Mouse (Mus musculus) splenic B cell, adult 2 months (primary cell): ENCODE results near the gene Fam222b.
"Not testable (repeated sequence)": the region's sequence is repeated elsewhere in the genome, so short reads cannot be mapped to it uniquely, and the experiment has no call there.

Experiments used
- DNase-seq: peaks from one replicate; pipeline ENCODE4 v3.0.0-alpha.2; 2011; ENCODE audit warnings: low read depth, low spot score
- H3K27me3 ChIP-seq: 2 replicates; pipeline ENCODE4 v1.6.1; 2012; ENCODE audit warnings: mild to moderate bottlenecking, low read length, moderate library complexity, mixed read lengths; ENCODE audit not compliant: control insufficient read depth, poor library complexity, insufficient read depth, severe bottlenecking
- H3K36me3 ChIP-seq: 2 replicates; pipeline ENCODE4 v1.6.1; 2012; ENCODE audit warnings: mild to moderate bottlenecking, low read length, moderate library complexity, mixed read lengths; ENCODE audit not compliant: control insufficient read depth, poor library complexity, insufficient read depth, severe bottlenecking

Fam222b gene

DNA sequence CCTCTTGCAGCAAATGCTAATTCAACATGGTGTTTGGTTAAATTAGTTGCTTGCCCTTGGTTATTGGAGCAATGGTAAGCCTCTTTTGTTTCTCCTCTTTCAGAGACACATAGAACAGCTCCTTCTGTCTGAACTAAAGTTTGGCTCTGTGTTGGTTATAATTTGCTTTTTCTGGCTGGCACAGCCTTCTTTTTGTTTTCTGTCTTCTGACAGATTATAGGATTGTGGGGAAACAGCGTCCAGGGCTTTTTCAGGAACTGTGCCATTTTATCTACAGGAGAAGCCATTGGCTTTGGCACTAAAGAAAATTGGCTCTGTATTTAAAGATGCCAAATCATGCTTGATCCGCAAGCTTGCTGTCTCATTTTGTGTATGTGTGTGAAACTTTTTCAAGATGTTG, 19.2 kb downstream of the Fam222b start:
- Histone ChIP-seq H3K36me3 (no peaks in the 10 kb centered on the region), H3K27me3 (no peaks in the 10 kb centered on the region; the same call in 1 of the 2 replicates)
- no peak for DNase-seq

DNA sequence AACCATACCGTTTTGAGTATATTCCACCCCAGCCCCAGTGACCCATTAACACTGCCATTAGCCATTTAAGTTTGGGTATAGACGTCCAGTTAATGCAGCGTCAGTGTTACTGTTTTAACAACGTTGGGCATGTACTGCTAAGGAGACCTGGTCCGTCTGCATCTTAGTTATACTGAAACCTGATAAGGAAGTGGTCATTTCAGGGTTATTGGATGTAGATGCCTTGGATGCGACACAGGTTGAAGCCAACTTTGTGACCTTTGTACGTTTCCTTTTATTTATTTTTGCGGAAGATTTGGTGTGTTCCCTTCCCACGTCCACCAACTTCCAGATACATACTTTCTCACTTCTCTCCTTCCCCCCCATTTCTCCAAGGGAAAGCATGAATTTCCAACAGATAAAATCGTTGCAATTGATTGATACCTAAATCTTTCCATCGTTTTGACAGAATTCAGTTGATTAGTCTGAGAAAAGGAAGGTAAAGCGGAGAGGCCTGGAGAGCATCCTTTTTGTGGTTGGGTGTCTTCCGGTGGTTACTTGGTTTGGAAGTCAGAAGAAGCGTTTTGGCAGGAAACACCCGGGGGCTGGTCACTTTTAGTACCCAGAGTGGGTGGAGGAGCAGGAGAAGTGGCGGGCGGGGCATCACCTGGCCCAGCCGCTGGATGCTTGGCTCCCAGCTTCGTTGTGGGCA, 20.4 kb downstream of the Fam222b start:
- Histone ChIP-seq H3K36me3 (no peaks in the 10 kb centered on the region), H3K27me3 (no peaks in the 10 kb centered on the region; the same call in 1 of the 2 replicates)
- DNase-seq, result peak; percentile 6

DNA sequence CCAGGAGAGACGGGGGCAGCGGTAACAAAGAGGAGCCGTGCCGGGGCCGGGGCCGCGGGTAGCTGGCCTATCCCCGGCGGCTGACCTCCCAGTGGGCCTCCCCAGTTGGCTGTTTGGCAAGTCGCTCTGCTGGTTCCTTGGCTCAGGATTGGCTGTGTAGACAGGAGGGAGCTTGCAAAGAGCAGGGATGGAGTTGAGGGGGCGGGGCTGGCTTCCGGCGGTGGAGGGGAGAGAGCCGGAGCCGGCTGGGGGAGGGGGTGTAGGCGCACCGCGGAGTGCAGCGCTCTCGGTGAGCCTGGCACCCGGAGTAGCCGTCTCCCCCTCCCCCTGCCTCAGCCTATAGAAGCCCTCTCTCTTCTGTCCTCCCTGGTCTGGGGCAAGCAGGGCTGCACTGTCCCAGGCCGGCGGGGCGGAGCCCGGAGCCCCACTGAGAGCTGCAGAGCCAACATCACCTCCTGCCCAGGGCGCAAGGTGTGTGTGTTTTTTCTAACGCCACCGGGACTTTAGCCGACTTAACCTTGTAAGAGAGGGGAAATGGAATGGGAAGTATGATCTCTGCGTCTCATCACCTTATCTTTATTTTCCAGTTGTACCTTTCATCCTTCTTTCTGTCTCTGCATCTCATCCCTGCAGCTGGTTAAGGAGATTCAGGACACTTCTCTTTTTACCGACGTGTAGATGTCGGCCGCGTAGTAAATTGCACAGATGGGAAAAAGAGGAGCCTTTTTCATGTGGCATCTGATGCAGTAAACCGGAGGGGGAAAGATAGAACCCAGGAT, 21.1 kb downstream of the Fam222b start:
- no peaks in the 10 kb centered on the region; the same call in 1 of the 2 replicates for H3K27me3 ChIP-seq
- peak; percentile 61 for DNase-seq
- no peaks in the 10 kb centered on the region for H3K36me3 ChIP-seq

DNA sequence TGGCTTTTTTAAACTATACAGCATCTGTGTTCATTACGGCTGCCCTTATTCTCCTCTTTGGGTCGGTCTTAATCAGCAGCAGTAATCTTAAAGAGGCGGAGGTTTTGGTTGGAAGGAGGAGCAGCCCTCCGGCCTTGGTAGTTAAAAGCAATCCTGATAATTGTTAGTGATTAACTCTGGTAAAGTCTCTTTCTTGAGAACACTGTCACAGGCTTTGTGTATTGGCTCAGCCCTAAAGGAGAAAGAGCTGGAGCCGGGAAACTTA, 21.6 kb downstream of the Fam222b start:
- DNase-seq, result no peak
- Histone ChIP-seq H3K27me3 (no peaks in the 10 kb centered on the region; the same call in 1 of the 2 replicates), H3K36me3 (no peaks in the 10 kb centered on the region)

DNA sequence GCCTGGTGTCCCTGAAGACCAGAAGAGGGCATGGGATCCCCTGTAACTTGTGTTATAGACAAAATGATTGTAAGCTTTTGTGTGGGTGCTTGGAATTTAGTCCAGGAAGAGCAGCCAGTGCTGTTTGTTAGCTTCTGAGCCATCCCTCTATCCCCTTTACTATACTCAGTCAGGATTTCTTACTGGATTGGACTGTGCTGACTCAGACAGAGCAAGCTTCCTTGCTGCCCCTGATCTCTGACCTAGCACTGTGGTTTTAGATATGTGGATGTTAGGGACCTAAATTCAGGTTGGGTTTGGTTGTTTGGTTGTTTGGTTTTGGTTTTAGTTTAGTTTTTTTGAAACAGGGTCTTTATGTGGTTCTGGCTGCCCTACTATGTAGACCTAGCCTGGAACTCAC, 24.0 kb downstream of the Fam222b start:
- DNase-seq, result no peak
- Histone ChIP-seq H3K36me3 (no peaks in the 10 kb centered on the region), H3K27me3 (no peaks in the 10 kb centered on the region; the same call in 1 of the 2 replicates)

DNA sequence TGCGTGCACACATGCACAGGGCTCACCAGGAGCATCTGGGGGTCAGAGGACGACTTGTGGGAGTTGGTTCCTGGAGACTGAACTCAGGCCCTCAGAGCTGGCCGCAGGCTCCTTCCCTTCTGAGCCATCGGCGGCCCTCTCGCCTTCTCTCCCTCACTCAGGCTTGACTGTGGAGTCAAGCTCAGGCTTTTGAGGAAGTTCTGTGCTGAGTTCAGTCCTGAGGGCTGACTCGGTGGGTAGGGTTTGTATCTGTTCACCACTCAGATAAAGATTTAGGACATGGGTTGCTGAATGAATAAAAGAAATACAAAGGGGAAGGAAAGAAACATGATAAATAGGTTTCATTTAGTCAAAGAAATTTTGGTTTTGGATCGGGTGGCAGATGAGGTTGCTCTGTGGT, 25.4 kb downstream of the Fam222b start:
- Histone ChIP-seq H3K36me3 (no peaks in the 10 kb centered on the region), H3K27me3 (no peaks in the 10 kb centered on the region; the same call in 1 of the 2 replicates)
- peak; percentile 14 for DNase-seq

DNA sequence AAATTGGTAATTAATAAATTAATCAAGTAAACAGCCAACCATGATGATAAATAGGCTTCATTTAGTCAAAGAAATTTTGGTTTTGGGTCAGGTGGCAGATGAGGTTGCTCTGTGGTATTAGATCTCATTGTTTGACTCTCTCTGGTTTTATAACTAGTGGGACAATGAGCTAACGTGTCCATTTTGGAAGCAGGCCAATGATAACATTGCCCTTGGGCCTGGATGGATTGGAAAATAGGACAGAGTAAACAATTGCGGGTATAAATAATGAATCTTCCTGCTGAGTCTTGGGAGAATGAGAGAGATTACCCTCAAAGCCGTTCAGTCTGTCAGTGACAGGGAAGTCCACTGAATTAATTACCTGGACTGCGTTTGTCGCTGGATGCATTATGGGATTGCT, 26.7 kb downstream of the Fam222b start:
- no peaks in the 10 kb centered on the region for H3K36me3 ChIP-seq
- no peaks in the 10 kb centered on the region; the same call in 1 of the 2 replicates for H3K27me3 ChIP-seq
- DNase-seq, result no peak

DNA sequence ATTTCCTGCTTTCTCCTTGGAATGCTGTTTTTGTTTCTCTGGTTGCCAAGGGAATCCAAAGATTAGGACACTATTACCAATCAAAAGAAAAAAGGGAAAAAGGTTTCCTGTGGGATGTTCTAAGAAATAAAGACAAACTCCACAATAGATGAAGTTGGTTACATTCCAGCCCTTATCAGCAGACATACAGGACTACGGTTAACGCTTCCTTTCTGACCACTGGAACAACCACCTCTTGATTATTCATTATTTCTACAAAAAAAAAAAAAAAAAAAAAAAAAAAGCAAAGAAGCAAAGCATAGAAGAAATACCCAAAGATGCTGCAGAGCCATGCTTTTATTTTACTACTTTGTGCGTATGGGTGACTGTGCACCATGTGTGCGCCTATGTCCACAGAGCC, 28.4 kb downstream of the Fam222b start:
- no peak for DNase-seq
- Histone ChIP-seq H3K36me3 (no peaks in the 10 kb centered on the region), H3K27me3 (no peaks in the 10 kb centered on the region; the same call in 1 of the 2 replicates)

DNA sequence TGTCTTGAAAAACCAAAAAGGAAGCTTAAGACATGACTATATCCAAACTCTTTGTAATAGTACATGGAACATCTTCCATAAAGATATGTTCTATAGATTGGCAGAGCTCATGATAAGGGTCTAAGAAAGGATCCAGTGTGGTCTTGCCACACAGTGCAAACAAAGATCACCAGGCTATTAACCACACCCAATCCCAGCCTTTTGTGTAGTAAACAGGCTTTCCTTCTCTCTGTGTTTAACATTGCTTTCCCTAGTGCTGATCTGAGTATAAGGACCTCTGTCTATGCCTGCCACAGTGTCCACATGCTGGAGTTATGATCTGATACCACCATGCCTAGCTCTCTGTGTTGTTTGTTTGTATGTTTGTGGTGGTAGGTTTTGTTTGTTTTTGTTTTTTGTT, 29.3 kb downstream of the Fam222b start:
- Histone ChIP-seq H3K27me3 (no peaks in the 10 kb centered on the region), H3K36me3 (no peaks in the 10 kb centered on the region)
- DNase-seq, result no peak

DNA sequence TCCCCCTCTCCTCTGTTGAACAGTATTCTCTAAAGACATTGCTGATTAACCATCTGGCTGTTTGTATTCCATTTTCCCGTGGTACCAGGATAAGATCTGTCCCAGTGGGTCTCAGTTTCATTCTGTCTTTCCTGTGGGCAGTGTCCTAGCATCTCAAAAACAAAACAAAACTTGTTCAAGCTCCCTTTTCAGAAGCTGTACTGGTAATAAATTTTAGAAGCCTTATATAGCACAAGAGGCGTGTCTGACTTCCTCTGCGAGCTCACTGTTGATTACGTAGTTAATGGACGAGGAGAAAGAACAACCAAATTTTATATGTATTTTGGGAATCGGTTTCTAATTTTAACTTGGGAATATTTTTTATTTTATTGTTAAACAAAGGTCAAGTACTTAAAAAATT, 31.2 kb downstream of the Fam222b start:
- DNase-seq, result peak; percentile 7
- Histone ChIP-seq H3K36me3 (no peaks in the 10 kb centered on the region), H3K27me3 (no peaks in the 10 kb centered on the region)

DNA sequence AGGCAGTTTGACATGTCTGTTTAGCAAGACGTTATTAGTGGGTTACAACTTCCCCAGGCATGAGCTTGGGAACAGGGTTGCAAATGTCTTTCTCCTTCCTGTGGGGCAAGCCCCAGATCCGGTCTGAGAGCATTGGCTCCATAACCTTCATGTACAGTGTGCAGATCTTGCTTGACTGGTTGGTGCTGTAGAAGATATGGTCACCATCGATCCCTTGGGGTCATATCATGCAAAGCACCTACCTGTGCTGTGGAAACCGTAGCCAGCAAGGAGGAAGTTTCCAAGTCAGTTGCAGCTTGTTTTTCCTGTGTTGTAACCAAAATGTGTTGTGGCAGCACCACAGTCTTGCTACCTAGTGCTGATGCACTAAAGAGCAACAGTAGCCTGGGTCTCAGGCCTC, 32.3 kb downstream of the Fam222b start:
- peak; percentile 65 for DNase-seq
- H3K36me3 ChIP-seq, result no peaks in the 10 kb centered on the region

DNA sequence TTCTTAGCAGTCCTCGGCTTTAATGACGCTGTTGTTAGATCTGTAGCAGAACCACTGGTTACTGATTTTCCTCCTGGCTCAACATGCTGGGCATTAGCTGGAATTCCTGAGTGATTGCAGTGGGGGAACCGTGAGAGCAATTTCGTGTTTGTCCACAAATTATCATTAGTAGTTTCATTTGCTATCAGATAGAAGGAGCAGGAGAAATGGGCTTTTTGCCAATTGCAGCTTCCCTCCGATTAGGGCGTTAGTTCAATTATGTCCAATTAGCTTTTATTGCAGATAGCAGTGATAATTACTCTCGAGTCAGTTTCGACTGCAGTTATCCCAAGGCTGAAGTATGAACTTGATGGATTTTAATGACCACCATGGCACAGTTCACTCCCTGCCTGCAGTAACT, 35.0 kb downstream of the Fam222b start:
- no peak for DNase-seq
- H3K27me3 ChIP-seq, result no peaks in the 10 kb centered on the region
- H3K36me3 ChIP-seq, result no peaks in the 10 kb centered on the region

More for the DNA sequence above, 32.3 kb downstream of the Fam222b start:
- H3K27me3 ChIP-seq, result no peaks in the 10 kb centered on the region

DNA sequence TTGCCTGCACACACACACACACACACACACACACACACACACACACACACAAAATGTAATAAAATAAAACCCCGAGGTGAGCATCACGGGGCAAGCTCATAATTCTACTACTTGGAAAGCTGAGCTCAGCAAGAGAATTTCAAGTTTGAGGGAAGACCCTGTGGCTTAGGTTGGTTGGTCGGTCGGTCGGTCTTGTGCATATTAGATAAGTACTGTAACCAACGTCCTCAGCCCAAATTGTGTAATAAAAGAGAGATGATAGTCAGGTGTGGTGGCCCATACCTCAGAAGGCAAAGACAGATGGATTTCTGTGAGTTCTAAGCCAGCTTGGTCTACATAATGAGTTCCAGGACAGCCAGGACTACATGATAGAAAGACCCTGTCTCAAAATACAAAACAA, 39.5 kb downstream of the Fam222b start:
- no peaks in the 10 kb centered on the region for H3K27me3 ChIP-seq
- DNase-seq, result no peak
- no peaks in the 10 kb centered on the region for H3K36me3 ChIP-seq

DNA sequence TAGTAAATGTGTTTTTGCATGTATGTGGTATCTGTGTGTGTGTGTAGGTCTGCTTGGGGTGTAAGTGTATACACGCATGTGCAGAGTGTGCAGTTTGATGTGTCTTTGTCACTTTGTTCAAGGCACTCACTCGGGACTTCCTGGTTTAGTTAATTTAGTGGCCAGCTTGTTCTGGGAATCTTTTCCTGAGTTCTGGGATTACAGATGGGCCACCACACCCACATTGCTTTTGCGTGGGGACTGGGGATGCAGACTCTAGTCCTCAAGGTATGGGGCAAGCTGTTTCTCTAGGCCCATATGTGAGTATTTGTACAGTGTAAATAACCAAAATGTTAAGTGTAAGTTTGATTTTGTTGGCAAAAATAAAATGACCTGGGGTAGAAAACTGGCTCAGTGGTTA, 39.9 kb downstream of the Fam222b start:
- H3K27me3 ChIP-seq, result no peaks in the 10 kb centered on the region
- no peak for DNase-seq
- H3K36me3 ChIP-seq, result no peaks in the 10 kb centered on the region

DNA sequence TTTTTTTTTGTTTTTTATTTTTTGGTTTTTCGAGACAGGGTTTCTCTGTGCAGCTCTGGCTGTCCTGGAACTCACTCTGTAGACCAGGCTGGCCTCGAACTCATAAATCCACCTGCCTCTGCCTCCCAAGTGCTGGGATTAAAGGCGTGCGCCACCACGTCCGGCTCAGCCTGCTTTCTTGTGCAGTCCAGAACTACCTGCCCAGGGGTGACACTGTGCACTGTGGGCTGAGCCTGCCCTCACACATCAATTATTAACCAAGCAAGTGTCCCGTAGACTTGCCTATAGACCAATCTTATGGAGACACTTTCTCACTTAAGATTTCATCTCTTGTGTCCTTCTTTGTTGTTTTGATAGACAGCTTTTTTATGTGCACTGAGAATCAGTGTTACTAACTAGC, 40.9 kb downstream of the Fam222b start:
- H3K27me3 ChIP-seq, DNase-seq, H3K36me3 ChIP-seq: not testable (repeated sequence)
